Mouse (Mus musculus): ENCODE results near the gene Bmp15.

DNA sequence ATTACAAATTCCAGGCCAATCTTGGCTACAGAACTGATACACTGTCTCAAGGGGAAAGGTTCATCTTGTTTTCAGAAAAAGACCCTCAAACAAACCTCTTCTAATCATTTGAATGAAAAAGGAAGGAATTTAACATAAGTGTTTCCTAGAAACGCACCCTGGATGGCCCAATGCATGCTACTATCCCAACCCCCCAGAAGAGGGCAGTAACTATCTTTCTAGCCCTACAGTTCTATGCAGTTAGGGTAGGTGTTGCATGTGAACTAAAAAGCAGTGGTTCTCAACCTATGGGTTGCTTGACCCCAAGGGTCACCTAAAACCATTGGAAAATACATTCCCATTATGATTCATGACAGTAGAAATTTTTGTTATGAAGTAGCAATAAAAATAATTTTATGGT is 3.5 kb upstream of the Bmp15 start:
- no peak for TF ChIP-seq POLR2A (IDR thresholded peaks at IDR 0.05; ENCODE audit: low read depth, low read length)
- peak; percentile 47; the same call in 1 of the 2 replicates for TF ChIP-seq CTCF (conservative IDR thresholded peaks at IDR 0.05; ENCODE audit: insufficient read depth, insufficient read length, low read depth, low read length)

Data from kidney, adult 2 months (tissue).